19 mouse cellular contexts compared by ENCODE assay signal in the genomic region with DNA sequence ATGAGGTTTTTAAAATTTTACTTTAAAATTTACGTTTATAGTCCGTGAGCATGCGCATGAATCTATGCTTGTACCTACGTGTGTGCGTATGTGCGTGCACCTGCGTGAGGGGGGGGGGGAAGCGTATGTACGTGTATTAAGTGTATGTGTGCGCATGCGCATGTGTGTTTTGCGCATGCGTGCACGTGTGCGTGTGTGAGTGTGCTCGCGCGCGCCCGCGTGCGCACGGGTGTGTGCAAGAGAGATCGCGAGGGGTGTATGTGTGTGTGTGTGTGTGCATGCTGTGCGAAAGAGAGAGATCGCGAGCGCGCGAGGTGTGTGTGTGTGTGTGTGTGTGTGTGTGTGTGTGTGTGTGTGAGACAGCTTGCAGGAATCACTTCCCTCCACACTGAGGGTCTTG. TPM values are rescaled to one million over a fixed set of nuclear protein-coding genes. Genes with fewer than 3 reads are reported as not detected.
A peak's percentile ranks its signal among the peaks of the same experiment; 100 is the strongest.
DNase-seq lines count a peak whose midpoint lies in the region; ATAC-seq and TF ChIP-seq lines count a peak whose summit lies in the region.
"Had no signal": no experiment of that assay in that cellular context is flagged by ENCODE, and none has a peak within 500 bp of the region (broad histone marks: within the 10 kb centered on the region; RNA-seq: fewer than 3 reads in every experiment).

No protein-coding gene starts in this region.

- peak; percentile 82 for TF ChIP-seq POLR2A in ES-Bruce4 (IDR thresholded peaks at IDR 0.05; ENCODE audit: insufficient read depth, low read length)

- no peak overlapping the region for H3K4me3 ChIP-seq in hindbrain, embryonic 13.5 days
- no peak overlapping the region for H3K4me3 ChIP-seq in hindbrain, embryonic 14.5 days (replicated peaks; ENCODE audit: low read length)
- H3K4me3 ChIP-seq in midbrain, embryonic 13.5 days (replicated peaks) = no peak overlapping the region
- H3K4me3 ChIP-seq in midbrain, embryonic 14.5 days (replicated peaks; ENCODE audit: low read depth, low read length) = no peak overlapping the region
- H3K4me3 ChIP-seq in ES-Bruce4 (ENCODE audit: low read depth, low read length) = peak overlapping the region; percentile 64
- no peak overlapping the region for H3K4me3 ChIP-seq in heart, embryonic 11.5 days (ENCODE audit: low read depth, low read length)
- H3K4me3 ChIP-seq: forebrain, embryonic 12.5 days; heart, embryonic 13.5 days; intestine, embryonic 15.5 days had no signal

- H3K9ac ChIP-seq in hindbrain, embryonic 13.5 days = no peak overlapping the region
- no peak overlapping the region for H3K9ac ChIP-seq in hindbrain, embryonic 14.5 days
- no peak overlapping the region for H3K9ac ChIP-seq in midbrain, embryonic 13.5 days (replicated peaks)
- no peak overlapping the region for H3K9ac ChIP-seq in midbrain, embryonic 14.5 days (replicated peaks; ENCODE audit: low read length)
- peak overlapping the region; percentile 55 for H3K9ac ChIP-seq in ES-Bruce4 (ENCODE audit: low read depth, poor library complexity, severe bottlenecking)
- no peak overlapping the region for H3K9ac ChIP-seq in heart, embryonic 11.5 days (ENCODE audit: low read depth, low read length)
- H3K9ac ChIP-seq: forebrain, embryonic 12.5 days; heart, embryonic 13.5 days; intestine, embryonic 15.5 days had no signal

- H3K4me1 ChIP-seq in hindbrain, embryonic 13.5 days (replicated peaks) = no peaks in the 10 kb centered on the region
- H3K4me1 ChIP-seq in hindbrain, embryonic 14.5 days (replicated peaks; ENCODE audit: control insufficient read depth, insufficient read depth, low read length) = no peaks in the 10 kb centered on the region
- no peaks in the 10 kb centered on the region for H3K4me1 ChIP-seq in midbrain, embryonic 13.5 days (replicated peaks)
- no peaks in the 10 kb centered on the region for H3K4me1 ChIP-seq in midbrain, embryonic 14.5 days (ENCODE audit: control insufficient read depth, insufficient read depth, low read length)
- H3K4me1 ChIP-seq in ES-Bruce4 (ENCODE audit: control insufficient read depth, insufficient read depth, low read length) = no peaks in the 10 kb centered on the region
- H3K4me1 ChIP-seq in heart, embryonic 11.5 days (ENCODE audit: control insufficient read depth, insufficient read depth, low read length) = no peaks in the 10 kb centered on the region
- H3K4me1 ChIP-seq: forebrain, embryonic 12.5 days; intestine, embryonic 15.5 days had no signal

- WGBS in hindbrain, embryonic 13.5 days = 95% methylated on average over 31 of the region's 31 CpGs
- 98% methylated on average over 31 of the region's 31 CpGs for WGBS in hindbrain, embryonic 14.5 days
- 98% methylated on average over 31 of the region's 31 CpGs for WGBS in midbrain, embryonic 13.5 days
- 98% methylated on average over 31 of the region's 31 CpGs for WGBS in midbrain, embryonic 14.5 days
- WGBS in heart, embryonic 11.5 days (ENCODE audit: insufficient replicate concordance) = 95% methylated on average over 31 of the region's 31 CpGs

- no peaks in the 10 kb centered on the region for H3K27me3 ChIP-seq in hindbrain, embryonic 13.5 days
- no peaks in the 10 kb centered on the region for H3K27me3 ChIP-seq in hindbrain, embryonic 14.5 days (ENCODE audit: control insufficient read depth, insufficient read depth, low read length)
- no peaks in the 10 kb centered on the region for H3K27me3 ChIP-seq in midbrain, embryonic 13.5 days
- H3K27me3 ChIP-seq in midbrain, embryonic 14.5 days (ENCODE audit: control insufficient read depth, insufficient read depth, low read length) = no peaks in the 10 kb centered on the region
- no peaks in the 10 kb centered on the region for H3K27me3 ChIP-seq in ES-Bruce4 (ENCODE audit: control insufficient read depth, insufficient read depth, low read length, poor library complexity, severe bottlenecking)
- no peaks in the 10 kb centered on the region for H3K27me3 ChIP-seq in heart, embryonic 11.5 days (ENCODE audit: control insufficient read depth, insufficient read depth, low read length)
- H3K27me3 ChIP-seq: forebrain, embryonic 12.5 days; heart, embryonic 13.5 days; intestine, embryonic 15.5 days had no signal

- no peak for TF ChIP-seq CTCF in ES-Bruce4 (IDR thresholded peaks at IDR 0.05; ENCODE audit: low read depth, low read length)

- DNase-seq in hindbrain, embryonic 14.5 days (ENCODE audit: low spot score) = no peak
- DNase-seq in midbrain, embryonic 14.5 days = no peak
- DNase-seq in ZHBTc4 (ENCODE audit: low read depth, low spot score) = peak; percentile 90
- DNase-seq: adrenal gland, adult 2 months; adrenal gland, postnatal 25 days; cerebellum, adult 18-20 months; cerebellum, adult 9-11 months; gastrocnemius, postnatal 10 days; heart, postnatal 4 days; kidney, adult 18-20 months had no signal

- 0 out of 2 replicates have a peak, but pooled peaks have one; percentile 35 for TF ChIP-seq EP300 in ES-Bruce4 (IDR thresholded peaks at IDR 0.05; ENCODE audit: insufficient read depth, low read depth, low read length)

- 0 out of 2 replicates have a peak, but pooled peaks have one; percentile 52 for ATAC-seq in hindbrain, embryonic 13.5 days (ENCODE audit: low FRiP score)
- no peak for ATAC-seq in hindbrain, embryonic 14.5 days (ENCODE audit: low FRiP score)
- ATAC-seq in midbrain, embryonic 13.5 days = peak; percentile 53; the same call in 1 of the 2 replicates
- ATAC-seq in midbrain, embryonic 14.5 days (ENCODE audit: low FRiP score, low TSS enrichment) = no peak
- ATAC-seq in heart, embryonic 11.5 days (replicated peaks; ENCODE audit: insufficient number of reproducible peaks, low FRiP score, low TSS enrichment) = no peak
- no peak for ATAC-seq in erythroid progenitor cell, adult 5-6 weeks (replicated peaks; ENCODE audit: low FRiP score, poor library complexity, severe bottlenecking)
- ATAC-seq: forebrain, embryonic 16.5 days had no signal

- peaks cover 82% of the 10 kb centered on the region for H3K36me3 ChIP-seq in hindbrain, embryonic 13.5 days
- peaks cover 78% of the 10 kb centered on the region for H3K36me3 ChIP-seq in hindbrain, embryonic 14.5 days (replicated peaks; ENCODE audit: control insufficient read depth, insufficient read depth)
- H3K36me3 ChIP-seq in midbrain, embryonic 13.5 days = peaks cover 79% of the 10 kb centered on the region
- H3K36me3 ChIP-seq in midbrain, embryonic 14.5 days (ENCODE audit: control insufficient read depth, insufficient read depth, low read length) = peaks cover 73% of the 10 kb centered on the region
- peaks cover 41% of the 10 kb centered on the region for H3K36me3 ChIP-seq in ES-Bruce4 (ENCODE audit: control insufficient read depth, insufficient read depth, low read length, poor library complexity, severe bottlenecking)
- peaks cover 18% of the 10 kb centered on the region for H3K36me3 ChIP-seq in heart, embryonic 11.5 days (ENCODE audit: control insufficient read depth, insufficient read depth, low read length)

- H3K9me3 ChIP-seq in hindbrain, embryonic 13.5 days = no peaks in the 10 kb centered on the region
- H3K9me3 ChIP-seq in hindbrain, embryonic 14.5 days (ENCODE audit: control insufficient read depth, low read length) = no peaks in the 10 kb centered on the region
- H3K9me3 ChIP-seq in midbrain, embryonic 13.5 days = no peaks in the 10 kb centered on the region
- no peaks in the 10 kb centered on the region for H3K9me3 ChIP-seq in midbrain, embryonic 14.5 days (ENCODE audit: control insufficient read depth, low read length)
- H3K9me3 ChIP-seq in ES-Bruce4 (replicated peaks; ENCODE audit: control insufficient read depth, insufficient read depth, low read length, poor library complexity, severe bottlenecking) = no peaks in the 10 kb centered on the region
- H3K9me3 ChIP-seq in heart, embryonic 11.5 days (replicated peaks; ENCODE audit: control insufficient read depth, low read length) = no peaks in the 10 kb centered on the region
- H3K9me3 ChIP-seq: forebrain, embryonic 12.5 days; heart, embryonic 13.5 days; intestine, embryonic 15.5 days had no signal

- H3K27ac ChIP-seq in hindbrain, embryonic 13.5 days = no peak overlapping the region
- no peak overlapping the region for H3K27ac ChIP-seq in hindbrain, embryonic 14.5 days
- no peak overlapping the region for H3K27ac ChIP-seq in midbrain, embryonic 13.5 days
- no peak overlapping the region for H3K27ac ChIP-seq in midbrain, embryonic 14.5 days (replicated peaks; ENCODE audit: low read depth, low read length)
- H3K27ac ChIP-seq in ES-Bruce4 (ENCODE audit: insufficient read depth, low read length) = peak overlapping the region; percentile 12
- no peak overlapping the region for H3K27ac ChIP-seq in heart, embryonic 11.5 days (ENCODE audit: low read depth, low read length)
- H3K27ac ChIP-seq: forebrain, embryonic 12.5 days; heart, embryonic 13.5 days; intestine, embryonic 15.5 days had no signal

- no peak overlapping the region for H3K4me2 ChIP-seq in hindbrain, embryonic 13.5 days
- no peak overlapping the region for H3K4me2 ChIP-seq in hindbrain, embryonic 14.5 days (replicated peaks)
- H3K4me2 ChIP-seq in midbrain, embryonic 13.5 days (replicated peaks) = no peak overlapping the region
- no peak overlapping the region for H3K4me2 ChIP-seq in midbrain, embryonic 14.5 days (ENCODE audit: low read length)
- no peak overlapping the region for H3K4me2 ChIP-seq in heart, embryonic 11.5 days
- H3K4me2 ChIP-seq: forebrain, embryonic 12.5 days; heart, embryonic 13.5 days; intestine, embryonic 15.5 days had no signal

RNA-seq across cellular contexts. Expression of gene Drosha, which starts 8.8 kb away (rescaled TPM):
- 50.0 and 53.8 TPM in 2 replicates for polyA plus RNA-seq in hindbrain, embryonic 13.5 days (2015; fragmentation: Nextera tagmentation; extraction: Ambion mirVana)
- 53.6 and 61.6 TPM in 2 replicates for polyA plus RNA-seq in hindbrain, embryonic 14.5 days (2014; fragmentation: Nextera tagmentation; extraction: Ambion mirVana)
- 54.1 and 57.7 TPM in 2 replicates for polyA plus RNA-seq in midbrain, embryonic 13.5 days (2015; fragmentation: Nextera tagmentation; extraction: Ambion mirVana)
- polyA plus RNA-seq in midbrain, embryonic 14.5 days (2014; fragmentation: Nextera tagmentation; extraction: Ambion mirVana) = 45.7 and 63.2 TPM in 2 replicates
- polyA plus RNA-seq in ES-Bruce4 (2011; ENCODE audit: insufficient read depth, insufficient read length, low read depth, missing spikeins) = 120 and 123 TPM in 2 replicates
- 34.6 and 48.4 TPM in 2 replicates for polyA plus RNA-seq in heart, embryonic 11.5 days (2014; fragmentation: Nextera tagmentation; extraction: Ambion mirVana)
- 22.7 and 33.5 TPM in 2 replicates for total RNA-seq in erythroid progenitor cell, adult 5-6 weeks (2015; ENCODE audit: low replicate concordance)
- total RNA-seq in erythroid progenitor cell, adult 5-6 weeks (2017; ENCODE audit: low replicate concordance) = 22.1 and 37.8 TPM in 2 replicates

RNA-seq across cellular contexts. Expression of gene 6030458C11Rik, which starts 8.9 kb away (rescaled TPM):
- polyA plus RNA-seq in hindbrain, embryonic 13.5 days (2015; fragmentation: Nextera tagmentation; extraction: Ambion mirVana) = 33.7 and 42.1 TPM in 2 replicates
- polyA plus RNA-seq in hindbrain, embryonic 14.5 days (2014; fragmentation: Nextera tagmentation; extraction: Ambion mirVana) = 20.1 and 29.3 TPM in 2 replicates
- polyA plus RNA-seq in midbrain, embryonic 13.5 days (2015; fragmentation: Nextera tagmentation; extraction: Ambion mirVana) = 36.3 and 38.7 TPM in 2 replicates
- polyA plus RNA-seq in midbrain, embryonic 14.5 days (2014; fragmentation: Nextera tagmentation; extraction: Ambion mirVana) = 24.1 and 25.7 TPM in 2 replicates
- polyA plus RNA-seq in ES-Bruce4 (2011; ENCODE audit: insufficient read depth, insufficient read length, low read depth, missing spikeins) = 49.5 and 54.8 TPM in 2 replicates
- polyA plus RNA-seq in heart, embryonic 11.5 days (2014; fragmentation: Nextera tagmentation; extraction: Ambion mirVana) = 23.0 and 31.8 TPM in 2 replicates
- 39.4 and 44.7 TPM in 2 replicates for total RNA-seq in erythroid progenitor cell, adult 5-6 weeks (2015; ENCODE audit: low replicate concordance)
- 37.5 and 39.1 TPM in 2 replicates for total RNA-seq in erythroid progenitor cell, adult 5-6 weeks (2017; ENCODE audit: low replicate concordance)

Comparison
In these comparisons a context has a peak if more than half of its experiments do, and no peak if none do; other contexts are left out.
1. ATAC-seq: peak in hindbrain, embryonic 13.5 days (single experiment) and midbrain, embryonic 13.5 days (single experiment); none in hindbrain, embryonic 14.5 days (single experiment), midbrain, embryonic 14.5 days (single experiment), heart, embryonic 11.5 days (single experiment) and erythroid progenitor cell, adult 5-6 weeks (single experiment).